Mouse (Mus musculus) layer of hippocampus, postnatal 10 days (tissue): ENCODE data around the gene Mfap1a. TPM values are rescaled to one million over a fixed set of nuclear protein-coding genes. Genes with fewer than 3 reads are reported as not detected.

Experiments
- DNase-seq, 2 experiments: peaks; one replicate each; pipeline ENCODE4 v3.0.0; 2021; ENCODE audit warnings: low spot score in 2 of 2
- microRNA-seq, 2 experiments: library from miRNA; unstranded; fragments of <30 nt; microRNA quantifications; one replicate each; pipeline ENCODE4 v1.2.0; 2021
- total RNA-seq, 2 experiments: library from RNA; stranded (reverse); gene quantifications; 2 replicates each; pipeline ENCODE4 v1.2.3; 2021

Gene Mfap1a
- total RNA-seq, 2 experiments from 2014 or later: 32.8 to 33.3 TPM

DNA sequence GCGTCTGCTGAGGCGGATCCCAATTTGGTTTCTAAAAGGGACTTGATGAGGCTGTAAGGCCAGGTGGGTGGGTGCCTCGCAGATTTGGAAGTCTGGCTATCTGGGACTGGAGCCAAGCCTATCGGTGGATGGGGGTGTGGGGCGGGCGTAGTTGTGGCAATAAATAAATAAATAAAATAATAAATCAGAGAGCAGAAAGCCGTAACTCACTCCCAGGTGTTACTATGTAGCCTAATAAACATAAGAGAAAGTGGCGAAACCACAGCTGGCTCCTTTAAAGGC lies 63.5 kb downstream of the Mfap1a start:
- no peak for DNase-seq

DNA sequence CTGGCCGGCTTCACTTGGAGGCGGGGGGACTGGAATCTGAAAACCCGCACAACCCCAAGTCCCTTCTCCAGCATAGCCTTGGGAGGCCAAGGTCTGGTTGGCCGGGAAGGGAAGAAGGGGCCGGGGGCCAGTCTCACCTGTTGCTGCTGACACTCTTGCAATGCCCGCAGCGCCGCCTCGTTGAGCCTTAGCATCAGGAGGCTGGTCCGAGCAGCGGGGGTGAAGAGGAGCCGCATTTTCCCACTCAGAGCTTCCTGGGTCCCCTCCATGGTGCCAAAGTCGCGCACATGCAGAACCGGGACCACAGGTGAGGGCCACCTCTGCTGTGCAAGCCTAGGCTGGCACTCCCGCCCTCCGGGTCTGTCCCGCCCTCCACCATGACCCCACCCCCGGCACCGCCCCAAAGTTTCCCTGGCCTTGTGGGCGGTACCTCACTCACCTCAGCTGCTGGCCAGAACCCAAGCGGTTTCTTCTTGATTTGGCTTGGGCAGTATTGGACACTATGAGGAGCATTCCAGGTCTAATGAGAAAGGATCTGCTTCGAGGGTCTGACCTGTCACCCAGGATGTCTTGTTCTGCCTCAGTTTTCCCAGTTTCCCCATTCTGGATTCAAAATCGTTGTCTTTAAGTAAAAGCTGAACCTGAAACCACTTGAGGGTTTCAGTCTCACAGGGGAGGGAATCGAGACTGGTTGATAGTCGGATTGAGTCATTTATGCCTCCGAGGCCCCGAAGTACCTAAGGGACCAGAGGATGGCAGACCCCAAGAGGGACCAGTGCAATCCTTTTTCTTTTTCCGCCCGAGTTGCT lies 64.0 kb downstream of the Mfap1a start:
- DNase-seq: no peak

Small RNA genes within 50 kb of the gene (microRNA-seq; reads per million reads assigned to microRNA genes)
- 0 to 0.22 reads per million in 2 experiments for gene Gm22953

Other genes starting within 250 kb of the Mfap1a start
- gene Trp53bp1, start 235.3 kb downstream of the Mfap1a start, total RNA-seq: 100 to 1,000 TPM; 157 to 174 TPM
- gene Map1a, start 217.1 kb downstream of the Mfap1a start, total RNA-seq: 100 to 1,000 TPM; 353 to 370 TPM
- gene Ppip5k1, start 151.3 kb downstream of the Mfap1a start, total RNA-seq: 10 to 100 TPM; 50.0 to 51.1 TPM
- gene Ckmt1, start 149.0 kb downstream of the Mfap1a start, total RNA-seq: 100 to 1,000 TPM; 252 to 307 TPM
- under 1 TPM; 0.13 to 0.16 TPM for gene Strc, start 119.5 kb downstream of the Mfap1a start, total RNA-seq
- gene Pdia3, start 92.9 kb downstream of the Mfap1a start, total RNA-seq: 100 to 1,000 TPM; 196 to 200 TPM
- gene Catsper2, start 92.9 kb downstream of the Mfap1a start, total RNA-seq: 1 to 10 TPM; 3.8 to 4.2 TPM
- not detected for gene Ell3, start 62.4 kb downstream of the Mfap1a start, total RNA-seq
- 100 to 1,000 TPM; 158 to 189 TPM for gene Serf2, start 57.5 kb downstream of the Mfap1a start, total RNA-seq
- 10 to 100 TPM; 37.3 to 38.4 TPM for gene Hypk, start 53.4 kb downstream of the Mfap1a start, total RNA-seq
- 1 to 10 TPM; 2.0 to 2.2 TPM for gene Serinc4, start 49.9 kb downstream of the Mfap1a start, total RNA-seq
- gene Mfap1b, start 32.6 kb downstream of the Mfap1a start, total RNA-seq: 10 to 100 TPM; 33.0 to 38.7 TPM
- 1 to 10 TPM; 3.3 to 3.6 TPM for gene Wdr76, start 58 bp upstream of the Mfap1a start, total RNA-seq